Mouse (Mus musculus): ENCODE measurements around the gene Acsl3. TPM values are rescaled to one million over a fixed set of nuclear protein-coding genes. Genes with fewer than 3 reads are reported as not detected.

Gene Acsl3
- polyA plus RNA-seq, 1 experiment from 2014 or later = 77.8 TPM

- H3K36me3 ChIP-seq = peaks cover 75% of the 10 kb centered on the region
- no peak overlapping the region for H3K9ac ChIP-seq (replicated peaks)
- 91% methylated on average over 9 of the region's 9 CpGs for WGBS
Observed at GRCm38 (mm10) chr1:78694503-78695258, 37.1 kb downstream of the Acsl3 start.

GRCm38 (mm10) chr1:78696305-78696704 is 38.7 kb downstream of the Acsl3 start:
- Histone ChIP-seq H3K4me2 (replicated peaks) (no peak overlapping the region), H3K27ac (no peak overlapping the region), H3K9ac (replicated peaks) (no peak overlapping the region), H3K36me3 (peaks cover 75% of the 10 kb centered on the region), H3K4me1 (replicated peaks) (no peaks in the 10 kb centered on the region), H3K27me3 (no peaks in the 10 kb centered on the region), H3K4me3 (replicated peaks) (no peak overlapping the region), H3K9me3 (no peaks in the 10 kb centered on the region)
- no peak for ATAC-seq
- 95% methylated on average over 2 of the region's 2 CpGs for WGBS

More at GRCm38 (mm10) chr1:78694503-78695258, 37.1 kb downstream of the Acsl3 start:
- no peaks in the 10 kb centered on the region for H3K4me1 ChIP-seq (replicated peaks)
- no peak overlapping the region for H3K27ac ChIP-seq
- H3K4me2 ChIP-seq (replicated peaks) = no peak overlapping the region
- H3K9me3 ChIP-seq = no peaks in the 10 kb centered on the region
- H3K4me3 ChIP-seq (replicated peaks) = no peak overlapping the region
- no peak for ATAC-seq
- H3K27me3 ChIP-seq = no peaks in the 10 kb centered on the region

GRCm38 (mm10) chr1:78696903-78697302 is 39.3 kb downstream of the Acsl3 start:
- Histone ChIP-seq H3K4me3 (replicated peaks) (no peak overlapping the region), H3K27ac (no peak overlapping the region), H3K4me1 (replicated peaks) (no peaks in the 10 kb centered on the region), H3K36me3 (peaks cover 76% of the 10 kb centered on the region), H3K4me2 (replicated peaks) (no peak overlapping the region), H3K27me3 (no peaks in the 10 kb centered on the region), H3K9ac (replicated peaks) (no peak overlapping the region), H3K9me3 (no peaks in the 10 kb centered on the region)
- WGBS = 93% methylated on average over 5 of the region's 5 CpGs
- no peak for ATAC-seq

GRCm38 (mm10) chr1:78698138-78698537 is 40.5 kb downstream of the Acsl3 start:
- H3K9me3 ChIP-seq = no peaks in the 10 kb centered on the region
- H3K4me2 ChIP-seq (replicated peaks) = no peak overlapping the region
- H3K9ac ChIP-seq (replicated peaks) = no peak overlapping the region
- no peak overlapping the region for H3K4me3 ChIP-seq (replicated peaks)
- H3K36me3 ChIP-seq = peaks cover 76% of the 10 kb centered on the region
- no peaks in the 10 kb centered on the region for H3K27me3 ChIP-seq
- no peak for ATAC-seq
- WGBS = 71% methylated on average over 6 of the region's 6 CpGs
- no peak overlapping the region for H3K27ac ChIP-seq
- H3K4me1 ChIP-seq (replicated peaks) = no peaks in the 10 kb centered on the region

- Histone ChIP-seq H3K36me3 (peaks cover 78% of the 10 kb centered on the region), H3K9me3 (no peaks in the 10 kb centered on the region), H3K4me1 (replicated peaks) (no peaks in the 10 kb centered on the region), H3K27ac (no peak overlapping the region), H3K4me3 (replicated peaks) (no peak overlapping the region), H3K27me3 (no peaks in the 10 kb centered on the region), H3K4me2 (replicated peaks) (no peak overlapping the region), H3K9ac (replicated peaks) (no peak overlapping the region)
- no peak for ATAC-seq
- WGBS = 98% methylated on average over 3 of the region's 3 CpGs
Observed at GRCm38 (mm10) chr1:78701740-78702139, 44.1 kb downstream of the Acsl3 start.

GRCm38 (mm10) chr1:78702282-78702963 is 44.8 kb downstream of the Acsl3 start:
- Histone ChIP-seq H3K4me3 (replicated peaks) (no peak overlapping the region), H3K4me1 (replicated peaks) (no peaks in the 10 kb centered on the region), H3K27me3 (no peaks in the 10 kb centered on the region), H3K9ac (replicated peaks) (no peak overlapping the region), H3K4me2 (replicated peaks) (no peak overlapping the region), H3K36me3 (peaks cover 73% of the 10 kb centered on the region), H3K9me3 (no peaks in the 10 kb centered on the region), H3K27ac (no peak overlapping the region)
- ATAC-seq = no peak
- 90% methylated on average over 14 of the region's 14 CpGs for WGBS

- no peak for ATAC-seq
- WGBS = 88% methylated on average over 2 of the region's 2 CpGs
Observed at GRCm38 (mm10) chr1:78702964-78703285, 45.3 kb downstream of the Acsl3 start.

GRCm38 (mm10) chr1:78706338-78706737 is 48.7 kb downstream of the Acsl3 start:
- H3K4me1 ChIP-seq (replicated peaks) = no peaks in the 10 kb centered on the region
- no peak overlapping the region for H3K27ac ChIP-seq
- no peaks in the 10 kb centered on the region for H3K9me3 ChIP-seq
- no peak for ATAC-seq
- peaks cover 46% of the 10 kb centered on the region for H3K36me3 ChIP-seq
- 90% methylated on average over 10 of the region's 10 CpGs for WGBS
- no peaks in the 10 kb centered on the region for H3K27me3 ChIP-seq
- no peak overlapping the region for H3K9ac ChIP-seq (replicated peaks)
- H3K4me2 ChIP-seq (replicated peaks) = no peak overlapping the region
- no peak overlapping the region for H3K4me3 ChIP-seq (replicated peaks)

More at GRCm38 (mm10) chr1:78702964-78703285, 45.3 kb downstream of the Acsl3 start:
- Histone ChIP-seq H3K27me3 (no peaks in the 10 kb centered on the region), H3K9ac (replicated peaks) (no peak overlapping the region), H3K9me3 (no peaks in the 10 kb centered on the region), H3K4me1 (replicated peaks) (no peaks in the 10 kb centered on the region), H3K36me3 (peaks cover 70% of the 10 kb centered on the region), H3K4me2 (replicated peaks) (no peak overlapping the region), H3K27ac (no peak overlapping the region), H3K4me3 (replicated peaks) (no peak overlapping the region)

- ATAC-seq = no peak
- Histone ChIP-seq H3K4me1 (replicated peaks) (no peaks in the 10 kb centered on the region), H3K9me3 (no peaks in the 10 kb centered on the region), H3K4me3 (replicated peaks) (no peak overlapping the region), H3K4me2 (replicated peaks) (no peak overlapping the region), H3K9ac (replicated peaks) (no peak overlapping the region), H3K36me3 (peaks cover 38% of the 10 kb centered on the region), H3K27ac (no peak overlapping the region), H3K27me3 (no peaks in the 10 kb centered on the region)
- 66% methylated on average over 4 of the region's 4 CpGs for WGBS
Observed at GRCm38 (mm10) chr1:78707280-78707679, 49.7 kb downstream of the Acsl3 start.

- no peak for ATAC-seq
- no peaks in the 10 kb centered on the region for H3K4me1 ChIP-seq (replicated peaks)
- H3K4me3 ChIP-seq (replicated peaks) = no peak overlapping the region
- H3K27me3 ChIP-seq = no peaks in the 10 kb centered on the region
- no peak overlapping the region for H3K27ac ChIP-seq
- H3K9me3 ChIP-seq = no peaks in the 10 kb centered on the region
- H3K9ac ChIP-seq (replicated peaks) = no peak overlapping the region
- peaks cover 13% of the 10 kb centered on the region for H3K36me3 ChIP-seq
- no peak overlapping the region for H3K4me2 ChIP-seq (replicated peaks)
Observed at GRCm38 (mm10) chr1:78710026-78710425, 52.4 kb downstream of the Acsl3 start.

GRCm38 (mm10) chr1:78710613-78711329 is 53.1 kb downstream of the Acsl3 start:
- no peak overlapping the region for H3K9ac ChIP-seq (replicated peaks)
- no peak overlapping the region for H3K27ac ChIP-seq
- no peak overlapping the region for H3K4me2 ChIP-seq (replicated peaks)
- no peak overlapping the region for H3K4me3 ChIP-seq (replicated peaks)
- no peaks in the 10 kb centered on the region for H3K9me3 ChIP-seq
- no peaks in the 10 kb centered on the region for H3K4me1 ChIP-seq (replicated peaks)
- ATAC-seq = no peak
- peaks cover 5% of the 10 kb centered on the region for H3K36me3 ChIP-seq
- H3K27me3 ChIP-seq = no peaks in the 10 kb centered on the region
- 91% methylated on average over 5 of the region's 5 CpGs for WGBS
